Mouse (Mus musculus) spleen, postnatal 36 days (tissue): ENCODE data around the gene Kmt5c.

Experiments
- DNase-seq, 2 experiments: peaks; one replicate each; pipeline ENCODE4 v3.0.0; 2022; ENCODE audit warnings: low spot score in 2 of 2, mixed read lengths in 1 of 2

The Kmt5c gene

GRCm38 (mm10) chr7:4746326-4746980 is 6.5 kb downstream of the Kmt5c start:
- no peak for DNase-seq

GRCm38 (mm10) chr7:4747156-4747899 is 7.4 kb downstream of the Kmt5c start:
- peak in 1 of 2 experiments; percentile 16 for DNase-seq

GRCm38 (mm10) chr7:4748321-4748720 is 8.4 kb downstream of the Kmt5c start:
- DNase-seq, result no peak

GRCm38 (mm10) chr7:4749169-4749568 is 9.3 kb downstream of the Kmt5c start:
- DNase-seq, result no peak

- peak in 1 of 2 experiments; percentile 18 for DNase-seq
Measured at GRCm38 (mm10) chr7:4751971-4752820, 12.3 kb downstream of the Kmt5c start.

GRCm38 (mm10) chr7:4752821-4753570 is 13.1 kb downstream of the Kmt5c start, which contains the start of gene Cox6b2:
TSS of gene Cox6b2 (minus strand) at chr7:4753094.
- DNase-seq, result peak; percentile 75 to 83

GRCm38 (mm10) chr7:4759670-4760069 is 19.8 kb downstream of the Kmt5c start:
- no peak for DNase-seq

GRCm38 (mm10) chr7:4764946-4765710 is 25.2 kb downstream of the Kmt5c start:
- DNase-seq, result no peak

GRCm38 (mm10) chr7:4771202-4771601 is 31.3 kb downstream of the Kmt5c start, which contains the start of gene Fam71e2:
TSS of gene Fam71e2 (minus strand) at chr7:4771302.
- DNase-seq, result no peak

- DNase-seq, result no peak
Measured at GRCm38 (mm10) chr7:4776131-4776530, 36.2 kb downstream of the Kmt5c start.

GRCm38 (mm10) chr7:4776861-4777830 is 37.2 kb downstream of the Kmt5c start:
- DNase-seq, result no peak

GRCm38 (mm10) chr7:4777851-4778637 is 38.1 kb downstream of the Kmt5c start:
- DNase-seq, result no peak

GRCm38 (mm10) chr7:4779921-4780320 is 40.0 kb downstream of the Kmt5c start:
- no peak for DNase-seq

- no peak for DNase-seq
Measured at GRCm38 (mm10) chr7:4782130-4782529, 42.2 kb downstream of the Kmt5c start.

GRCm38 (mm10) chr7:4782759-4783158 is 42.8 kb downstream of the Kmt5c start, which contains the start of the genes Il11 and Tmem190:
TSS of gene Il11 (minus strand) at chr7:4782859.
TSS of gene Tmem190 (plus strand) at chr7:4782937.
- DNase-seq, result no peak

GRCm38 (mm10) chr7:4783667-4784268 is 43.9 kb downstream of the Kmt5c start:
- DNase-seq, result no peak

- DNase-seq, result peak; percentile 31 to 49
Measured at GRCm38 (mm10) chr7:4788499-4789435, 48.9 kb downstream of the Kmt5c start.
